Mouse (Mus musculus) small intestine, adult 2 months (tissue): ENCODE results near the gene Dtymk. TPM values are rescaled to one million over a fixed set of nuclear protein-coding genes. Genes with fewer than 3 reads are reported as not detected.

Source experiments
- H3K27ac ChIP-seq: fragments of 200-500 bp; 2 replicates; pipeline ENCODE4 v1.5.1; 2012; ENCODE audit warnings: low read depth, low read length, control low read depth, inconsistent platforms; ENCODE audit not compliant: insufficient read depth
- H3K27me3 ChIP-seq: fragments of 200-500 bp; 2 replicates; pipeline ENCODE4 v1.6.1; 2012; ENCODE audit warnings: mild to moderate bottlenecking, moderate library complexity, low read length, inconsistent platforms; ENCODE audit not compliant: control insufficient read depth, insufficient read depth
- H3K36me3 ChIP-seq: fragments of 200-500 bp; 2 replicates; pipeline ENCODE4 v1.6.1; 2012; ENCODE audit warnings: mild to moderate bottlenecking, low read length, control low read depth, inconsistent platforms; ENCODE audit not compliant: control insufficient read depth, insufficient read depth
- H3K4me1 ChIP-seq: fragments of 200-500 bp; 2 replicates; pipeline ENCODE4 v1.6.1; 2012; ENCODE audit warnings: low read length, inconsistent platforms, mixed read lengths; ENCODE audit not compliant: control insufficient read depth, insufficient read depth, insufficient read length
- H3K4me3 ChIP-seq: fragments of 200-500 bp; 2 replicates; pipeline ENCODE4 v1.5.1; 2012; ENCODE audit warnings: low read depth, mild to moderate bottlenecking, control low read depth, inconsistent platforms, low read length, moderate library complexity
- CTCF ChIP-seq: fragments of 200-500 bp; IDR thresholded peaks from 2 replicates; pipeline ENCODE4 v1.5.1; 2012; ENCODE audit warnings: low read depth, mild to moderate bottlenecking, control low read depth, inconsistent platforms, low read length, moderate library complexity, mixed read lengths; ENCODE audit not compliant: insufficient replicate concordance, insufficient read length; ENCODE audit errors: extremely low read depth
- POLR2A ChIP-seq: fragments of 200-500 bp; IDR thresholded peaks from 2 replicates; pipeline ENCODE4 v1.6.1; 2012; ENCODE audit warnings: low read depth, mild to moderate bottlenecking, control low read depth, inconsistent platforms, low read length, moderate library complexity
- WGBS: fragments of 180-500 bp; shearing (Covaris S2); methylation state at CpG from one replicate; pipeline ENCODE4 v1.1.7; 2018; 5-methylcytosine and 5-hydroxymethylcytosine counted together
- polyA plus RNA-seq: library from polyadenylated mRNA; depleted of rRNA; stranded (reverse); fragments of >200 nt; gene quantifications from 2 replicates; pipeline ENCODE4 v1.2.3, GENCODE M21; 2012

The Dtymk gene
- polyA plus RNA-seq, 1 experiment, result 14.5 TPM

DNA sequence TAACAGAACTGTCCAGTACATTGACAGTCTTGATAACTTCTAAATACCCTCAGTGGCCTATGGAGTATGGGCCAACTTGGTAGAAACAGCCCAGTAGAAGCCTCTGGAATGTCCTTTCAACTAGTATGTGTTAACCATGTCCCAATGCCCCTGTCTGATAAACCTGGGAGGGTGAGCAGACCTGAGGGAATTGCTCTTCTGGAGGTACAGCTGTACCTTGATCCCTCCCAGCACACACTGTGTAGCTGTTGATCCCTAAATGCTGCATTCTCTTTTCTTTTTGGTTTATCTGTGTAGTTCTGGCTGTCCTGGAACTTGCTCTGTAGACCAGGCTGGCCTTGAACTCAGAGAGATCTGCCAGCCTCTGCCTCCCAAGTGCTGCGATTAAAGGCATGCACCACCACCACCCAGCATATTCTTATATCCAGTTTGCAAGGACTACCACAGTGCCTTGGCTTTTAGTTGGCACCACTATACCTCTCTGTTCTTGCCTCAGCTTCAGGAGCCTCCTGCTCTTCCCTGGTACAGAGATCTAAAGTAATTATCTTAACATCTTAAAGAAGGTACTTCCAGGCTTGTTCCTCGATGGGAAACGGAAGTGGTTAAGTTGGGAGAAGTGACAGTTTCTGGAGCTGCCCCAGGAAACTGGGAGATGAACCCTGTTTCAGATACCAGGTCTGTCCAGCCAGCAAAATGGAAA is 22.2 kb upstream of the Dtymk start:
- TF ChIP-seq CTCF (no peak), POLR2A (no peak)
- Histone ChIP-seq H3K27me3 (no peaks in the 10 kb centered on the region), H3K27ac (no peak overlapping the region), H3K4me3 (no peak overlapping the region), H3K36me3 (peaks cover 14% of the 10 kb centered on the region), H3K4me1 (peaks cover 7% of the 10 kb centered on the region; the same call in 1 of the 2 replicates)
- WGBS, result 60% methylated on average over 3 of the region's 3 CpGs

DNA sequence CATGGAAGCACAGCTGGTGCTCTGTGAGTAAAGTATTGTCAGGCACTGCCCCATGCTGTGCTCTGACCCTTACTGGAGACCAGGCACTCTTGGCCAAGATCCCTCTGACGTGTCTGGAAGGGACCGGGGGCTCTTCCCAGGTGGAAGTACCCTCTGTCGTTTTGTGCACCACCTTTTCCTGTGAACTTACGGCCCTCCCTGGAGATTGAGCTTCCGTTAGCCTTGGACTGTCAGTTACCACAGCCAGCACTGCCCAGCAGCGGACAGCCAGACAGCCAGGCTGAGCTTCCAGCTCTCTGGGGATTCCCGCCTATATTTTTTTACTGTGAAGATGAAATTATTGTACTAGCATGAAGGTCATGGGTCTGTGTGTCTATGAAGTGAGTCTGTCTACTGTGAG is 17.0 kb upstream of the Dtymk start:
- TF ChIP-seq CTCF (no peak), POLR2A (no peak)
- Histone ChIP-seq H3K27ac (no peak overlapping the region), H3K27me3 (no peaks in the 10 kb centered on the region), H3K4me3 (no peak overlapping the region), H3K36me3 (peaks cover 63% of the 10 kb centered on the region), H3K4me1 (no peaks in the 10 kb centered on the region; the same call in 1 of the 2 replicates)
- 84% methylated on average over 7 of the region's 7 CpGs for WGBS

DNA sequence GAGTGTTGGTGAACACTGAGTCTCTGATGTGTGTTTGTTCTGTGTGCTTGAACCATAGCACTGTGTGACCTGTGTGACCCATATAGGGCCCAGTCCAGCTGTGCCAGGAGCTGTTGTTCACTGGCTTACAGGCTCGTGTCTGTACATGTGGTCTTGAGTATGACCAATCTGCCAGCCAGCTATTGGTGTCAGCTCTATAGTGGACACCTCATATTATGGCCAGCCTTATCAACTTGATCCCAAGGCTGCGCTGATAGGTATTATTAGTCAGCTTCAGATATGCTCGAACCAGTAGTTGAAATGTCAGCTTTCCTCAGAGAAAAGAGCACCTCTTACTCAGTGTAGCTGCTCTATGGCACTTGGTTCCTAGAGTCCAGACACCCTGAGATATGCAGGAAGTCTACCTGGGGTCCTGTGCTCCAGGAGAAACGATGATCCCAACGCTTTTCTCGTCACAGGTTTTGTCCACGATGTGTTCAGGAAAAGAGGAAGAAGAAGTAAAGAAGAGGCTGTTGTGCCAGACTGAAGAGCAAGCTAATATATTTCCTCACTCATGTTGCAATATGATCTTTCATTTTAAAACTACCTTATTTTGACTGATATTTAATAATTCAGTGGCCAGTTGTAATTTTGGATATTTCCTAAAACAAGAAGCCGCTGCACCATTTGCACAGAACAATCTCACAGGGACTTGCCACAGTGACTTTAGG is 16.2 kb upstream of the Dtymk start:
- Histone ChIP-seq H3K4me1 (no peaks in the 10 kb centered on the region), H3K36me3 (peaks cover 70% of the 10 kb centered on the region), H3K27ac (no peak overlapping the region), H3K27me3 (no peaks in the 10 kb centered on the region), H3K4me3 (no peak overlapping the region)
- 83% methylated on average over 8 of the region's 8 CpGs for WGBS
- TF ChIP-seq POLR2A (no peak), CTCF (no peak)

DNA sequence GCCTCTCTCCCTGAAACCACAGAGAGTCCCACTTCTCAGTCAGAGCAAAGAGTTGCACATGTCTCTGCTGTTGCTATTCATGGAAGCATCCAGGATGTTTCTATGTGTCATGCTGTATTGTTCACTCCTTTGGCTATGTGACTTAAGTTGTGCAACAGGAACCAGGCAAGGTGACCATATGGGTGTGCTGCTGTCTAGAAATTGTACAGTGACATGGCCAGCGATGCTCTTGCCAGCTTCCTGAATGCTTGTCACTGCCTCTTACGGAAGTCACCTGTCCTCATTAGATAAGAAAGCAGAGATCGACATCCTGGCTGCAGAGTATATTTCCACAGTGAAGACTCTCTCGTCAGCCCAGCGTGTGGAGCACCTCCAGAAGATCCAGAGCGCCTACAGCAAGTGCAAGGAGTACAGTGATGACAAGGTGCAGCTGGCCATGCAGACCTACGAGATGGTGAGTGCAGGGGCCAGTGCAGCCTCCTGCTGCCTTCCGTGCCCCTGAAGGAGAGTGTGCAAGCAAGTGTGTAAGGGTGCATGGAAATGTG is 9.8 kb upstream of the Dtymk start:
- WGBS, result 85% methylated on average over 8 of the region's 8 CpGs
- H3K4me3 ChIP-seq, result no peak overlapping the region
- H3K36me3 ChIP-seq, result peaks cover 77% of the 10 kb centered on the region
- TF ChIP-seq CTCF (no peak), POLR2A (no peak)
- no peaks in the 10 kb centered on the region for H3K4me1 ChIP-seq
- no peaks in the 10 kb centered on the region for H3K27me3 ChIP-seq
- H3K27ac ChIP-seq, result no peak overlapping the region

DNA sequence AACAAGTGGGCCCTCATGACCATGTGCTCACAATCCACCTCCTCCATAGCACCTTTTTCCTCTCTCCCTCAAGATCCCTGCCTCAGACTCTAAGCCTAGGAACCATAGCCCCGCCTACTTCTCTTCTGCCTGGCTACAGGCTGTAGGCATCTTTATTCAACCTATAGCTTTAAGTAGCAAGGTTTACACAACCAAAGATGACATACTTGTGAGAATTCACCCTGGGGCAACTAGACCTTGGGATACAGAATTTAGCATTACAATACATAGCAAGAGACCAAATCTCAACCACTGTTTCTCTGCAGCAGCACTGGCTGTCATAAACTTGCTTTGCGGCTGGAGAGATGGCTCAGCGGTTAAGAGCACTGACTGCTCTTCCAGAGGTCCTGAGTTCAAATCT is 8.3 kb upstream of the Dtymk start:
- H3K4me1 ChIP-seq, result peaks cover 6% of the 10 kb centered on the region; the same call in 1 of the 2 replicates
- H3K36me3 ChIP-seq, result peaks cover 65% of the 10 kb centered on the region
- WGBS, result 97% methylated on average over 3 of the region's 3 CpGs
- no peaks in the 10 kb centered on the region for H3K27me3 ChIP-seq
- no peak for TF ChIP-seq POLR2A
- TF ChIP-seq CTCF, result no peak
- H3K4me3 ChIP-seq, result no peak overlapping the region
- H3K27ac ChIP-seq, result no peak overlapping the region

DNA sequence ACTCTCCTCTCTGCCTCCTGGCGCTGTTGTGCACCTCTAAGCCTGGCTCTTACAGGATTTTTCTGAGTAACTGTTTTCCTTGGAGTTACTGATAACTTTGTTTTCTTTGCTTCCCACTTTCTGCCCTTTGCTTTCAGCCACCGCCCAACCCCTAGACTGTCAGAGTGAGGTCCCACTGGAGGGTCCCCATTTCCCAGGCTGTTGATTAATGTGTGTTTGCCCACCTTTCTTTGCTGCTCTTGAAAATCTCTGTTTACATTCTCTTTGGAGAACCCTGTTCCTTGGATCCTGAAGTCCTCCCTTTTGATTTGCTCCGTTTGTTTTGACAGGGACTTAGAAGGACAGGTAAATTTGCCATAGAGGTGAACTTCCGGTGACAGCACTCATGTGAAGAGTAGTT is 7.1 kb upstream of the Dtymk start:
- H3K27me3 ChIP-seq, result no peaks in the 10 kb centered on the region
- no peak overlapping the region for H3K4me3 ChIP-seq
- H3K4me1 ChIP-seq, result peaks cover 9% of the 10 kb centered on the region; the same call in 1 of the 2 replicates
- 92% methylated on average over 4 of the region's 4 CpGs for WGBS
- no peak overlapping the region for H3K27ac ChIP-seq
- TF ChIP-seq POLR2A, result no peak
- no peak for TF ChIP-seq CTCF
- H3K36me3 ChIP-seq, result peaks cover 55% of the 10 kb centered on the region
